Mouse (Mus musculus) frontal cortex, postnatal 10 days (tissue): Measurements from ENCODE around the gene Ppm1h.

Experiments
- DNase-seq, 2 experiments: peaks; one replicate each; pipeline ENCODE4 v3.0.0; 2022; ENCODE audit warnings: low spot score in 2 of 2, mixed read lengths in 1 of 2

Gene Ppm1h

DNA sequence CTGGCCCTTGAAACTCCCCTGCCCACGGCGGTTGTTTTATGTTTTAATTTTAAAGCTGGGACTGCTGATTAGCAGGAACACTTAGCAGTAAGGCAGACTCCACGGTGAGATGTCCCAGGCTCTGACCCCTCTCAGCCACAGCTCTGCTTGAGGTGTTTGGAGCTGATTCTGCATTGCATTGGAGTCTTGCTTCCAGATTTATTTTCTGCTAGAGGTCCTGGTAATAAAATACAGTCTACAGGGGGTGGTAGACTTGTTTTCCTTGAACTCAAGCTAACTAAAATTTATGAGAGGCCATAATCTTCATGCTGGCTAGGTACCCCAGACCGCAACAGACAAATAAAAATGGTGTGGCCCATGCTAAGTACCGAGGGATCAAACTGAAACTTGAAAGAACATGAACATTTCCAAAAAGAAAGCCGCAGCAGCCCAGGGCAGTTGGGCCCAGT is 90.4 kb downstream of the Ppm1h start:
- no peak for DNase-seq

DNA sequence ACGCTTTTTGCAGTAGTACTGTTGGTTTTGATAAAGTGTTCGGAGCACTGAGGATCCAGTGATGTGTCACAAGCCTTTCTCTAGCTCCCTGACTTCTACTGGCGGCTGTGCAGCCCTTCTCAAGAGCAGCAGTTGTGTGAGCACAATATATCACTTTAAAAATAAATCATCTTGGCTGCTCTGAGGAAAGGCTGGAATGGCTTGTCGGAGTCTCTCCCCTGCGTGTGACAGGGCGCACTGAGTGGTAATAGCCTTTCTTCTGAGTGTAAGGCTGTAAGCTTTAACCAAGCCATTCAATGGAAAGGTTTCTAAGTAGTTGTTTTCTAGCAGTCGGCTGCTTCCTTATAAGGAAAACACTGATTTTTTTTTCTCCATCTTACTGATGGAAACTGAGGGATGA is 91.8 kb downstream of the Ppm1h start:
- DNase-seq, result no peak

DNA sequence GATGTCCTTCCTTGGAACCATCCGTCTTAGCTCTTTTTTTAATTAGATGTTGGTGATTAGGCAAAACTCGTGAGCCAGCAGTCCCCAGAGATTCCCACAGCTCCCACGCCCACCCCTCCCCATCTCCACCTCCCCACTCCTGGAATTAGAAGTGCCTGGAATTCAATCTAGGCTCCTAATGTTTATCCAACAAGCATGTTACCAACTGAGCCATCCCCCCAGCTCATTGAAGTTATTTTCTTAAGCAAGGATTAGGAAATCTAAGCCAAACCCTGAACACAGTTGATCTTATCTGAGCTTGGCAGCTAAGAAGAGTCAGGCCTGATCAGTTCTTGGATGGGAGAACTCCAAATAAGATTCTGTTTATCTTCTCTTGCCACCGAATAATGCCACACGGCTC is 92.4 kb downstream of the Ppm1h start:
- DNase-seq, result no peak

DNA sequence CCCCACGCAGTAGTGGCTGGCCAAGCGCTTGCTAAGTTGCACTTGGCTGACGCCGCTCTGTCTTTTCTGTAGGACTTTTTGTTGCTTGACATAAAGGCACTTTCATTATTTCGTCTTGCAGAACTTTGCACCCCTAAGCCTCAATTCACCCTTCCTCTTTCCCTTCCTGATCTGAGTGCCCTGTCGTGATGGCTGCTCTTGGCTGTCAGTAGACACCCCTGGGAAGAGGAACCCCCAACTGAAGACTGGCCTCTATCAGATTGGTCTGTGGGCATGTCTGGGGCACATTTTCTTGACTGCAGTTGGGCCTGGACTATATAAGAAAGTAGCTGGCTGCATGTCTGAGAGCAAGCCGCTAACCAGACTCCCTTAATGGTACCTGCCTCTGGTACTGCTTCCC is 95.6 kb downstream of the Ppm1h start:
- DNase-seq, result no peak

DNA sequence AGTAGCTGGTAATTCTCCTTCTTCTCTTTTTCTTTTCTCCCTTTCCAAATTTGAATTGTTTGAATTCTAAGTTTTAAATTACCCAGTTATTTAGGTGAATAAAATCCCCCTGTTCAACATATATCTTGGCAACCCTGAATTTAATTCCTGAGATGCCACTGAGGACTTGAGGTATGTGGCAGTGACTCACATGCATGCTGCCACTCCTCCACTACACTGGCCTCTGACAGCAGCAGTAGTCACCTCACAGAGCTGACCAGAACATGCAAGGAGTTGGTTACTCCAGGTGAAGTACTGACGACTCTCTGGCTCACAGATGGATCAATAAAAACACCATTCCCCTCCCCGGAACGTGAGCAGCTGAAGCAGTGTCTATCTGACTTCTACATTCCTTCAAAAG is 98.9 kb downstream of the Ppm1h start:
- DNase-seq, result no peak

DNA sequence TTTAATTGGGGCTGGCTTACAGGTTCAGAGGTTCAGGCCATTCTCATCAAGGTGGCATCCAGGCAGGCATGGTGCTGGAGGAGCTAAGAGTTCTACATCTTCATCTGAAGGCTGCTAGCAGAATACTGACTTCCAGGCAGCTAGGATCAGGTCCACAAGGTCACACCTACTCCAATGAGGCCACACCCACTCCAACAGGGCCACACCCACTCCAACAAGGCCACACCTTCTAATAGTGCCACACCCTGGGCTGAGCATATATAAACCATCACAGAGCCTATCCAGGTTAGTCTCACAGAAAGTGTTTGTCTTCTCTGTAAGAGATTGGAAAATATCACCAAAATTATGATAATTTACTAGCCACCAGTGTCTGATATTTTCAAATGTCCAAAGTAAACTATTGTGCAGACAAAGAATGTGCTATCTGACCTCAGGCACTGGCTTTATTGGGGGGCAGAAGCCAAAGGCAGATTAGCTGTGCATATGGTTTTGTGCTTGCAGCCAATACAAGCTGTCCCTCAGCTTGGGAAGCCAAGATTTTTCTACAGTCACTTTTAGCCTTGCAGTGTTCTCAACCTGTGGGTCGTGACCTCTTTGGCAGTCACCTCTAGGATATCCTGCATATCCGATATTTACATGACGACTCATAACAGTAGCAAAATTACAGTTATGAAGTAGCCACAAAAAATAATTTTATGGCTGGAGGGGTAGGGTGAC is 99.5 kb downstream of the Ppm1h start:
- no peak for DNase-seq

DNA sequence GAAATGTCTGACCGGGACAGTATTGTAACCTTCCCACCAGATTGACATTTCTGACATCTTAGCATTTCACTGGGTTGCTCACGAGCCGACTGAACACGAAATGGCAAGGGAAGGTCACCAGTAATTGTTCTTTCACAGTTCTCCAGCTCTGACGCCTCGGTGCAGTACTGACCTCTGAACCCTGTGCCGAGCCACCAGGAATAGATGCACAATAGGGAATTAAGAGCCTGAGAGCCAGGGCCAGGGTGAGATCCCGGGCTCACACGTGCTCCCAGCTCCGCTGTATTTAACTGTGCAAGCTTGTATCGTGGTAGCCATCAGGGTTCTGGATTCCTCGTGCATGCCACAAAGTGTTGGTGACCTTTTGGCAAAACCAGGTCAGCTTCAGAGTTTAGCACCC is 100.8 kb downstream of the Ppm1h start:
- no peak for DNase-seq

DNA sequence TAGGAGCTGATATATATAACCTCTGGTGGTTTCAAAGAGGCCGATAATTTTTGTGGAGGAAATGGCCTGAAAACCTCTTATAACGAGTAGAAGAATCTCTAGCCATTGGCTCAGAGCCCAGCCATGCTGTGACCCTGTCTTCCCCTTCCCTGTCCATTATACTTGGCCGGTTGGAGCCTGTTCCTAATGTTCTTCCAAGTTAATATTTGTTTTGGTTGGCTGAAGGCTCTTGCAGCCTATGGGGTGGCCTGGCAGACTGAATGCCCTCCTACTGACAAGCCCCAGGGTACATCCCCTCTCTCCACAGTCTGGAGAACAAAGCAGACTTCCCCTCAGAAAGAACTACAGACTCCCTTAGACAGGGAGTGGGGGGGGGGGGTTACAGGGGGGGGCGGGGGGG is 104.2 kb downstream of the Ppm1h start:
- no peak for DNase-seq

DNA sequence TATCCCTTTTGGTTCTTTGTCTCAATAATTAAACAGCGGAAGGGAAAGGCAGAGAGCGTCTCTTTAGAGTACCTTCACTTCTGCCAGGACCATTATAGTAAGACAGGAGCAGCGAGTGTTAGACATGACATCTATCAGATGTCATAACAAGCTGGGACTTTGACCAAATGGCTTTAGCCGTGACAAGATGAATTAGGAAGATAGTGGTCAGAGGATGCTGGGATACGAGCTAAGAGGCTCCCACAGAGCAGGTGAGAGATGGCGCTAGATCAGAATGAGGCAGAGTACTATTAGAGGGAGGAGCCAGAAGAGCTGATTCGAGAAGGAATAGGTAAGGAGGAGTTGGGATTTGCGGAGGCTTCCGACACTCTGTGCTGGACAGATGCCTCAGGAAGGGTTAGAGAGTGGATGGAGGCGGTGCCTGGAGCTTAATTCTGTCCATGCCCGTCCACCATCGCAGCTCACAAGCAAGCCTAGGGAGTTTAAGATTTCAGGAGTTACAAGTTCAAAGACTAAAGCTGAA is 111.1 kb downstream of the Ppm1h start:
- no peak for DNase-seq

DNA sequence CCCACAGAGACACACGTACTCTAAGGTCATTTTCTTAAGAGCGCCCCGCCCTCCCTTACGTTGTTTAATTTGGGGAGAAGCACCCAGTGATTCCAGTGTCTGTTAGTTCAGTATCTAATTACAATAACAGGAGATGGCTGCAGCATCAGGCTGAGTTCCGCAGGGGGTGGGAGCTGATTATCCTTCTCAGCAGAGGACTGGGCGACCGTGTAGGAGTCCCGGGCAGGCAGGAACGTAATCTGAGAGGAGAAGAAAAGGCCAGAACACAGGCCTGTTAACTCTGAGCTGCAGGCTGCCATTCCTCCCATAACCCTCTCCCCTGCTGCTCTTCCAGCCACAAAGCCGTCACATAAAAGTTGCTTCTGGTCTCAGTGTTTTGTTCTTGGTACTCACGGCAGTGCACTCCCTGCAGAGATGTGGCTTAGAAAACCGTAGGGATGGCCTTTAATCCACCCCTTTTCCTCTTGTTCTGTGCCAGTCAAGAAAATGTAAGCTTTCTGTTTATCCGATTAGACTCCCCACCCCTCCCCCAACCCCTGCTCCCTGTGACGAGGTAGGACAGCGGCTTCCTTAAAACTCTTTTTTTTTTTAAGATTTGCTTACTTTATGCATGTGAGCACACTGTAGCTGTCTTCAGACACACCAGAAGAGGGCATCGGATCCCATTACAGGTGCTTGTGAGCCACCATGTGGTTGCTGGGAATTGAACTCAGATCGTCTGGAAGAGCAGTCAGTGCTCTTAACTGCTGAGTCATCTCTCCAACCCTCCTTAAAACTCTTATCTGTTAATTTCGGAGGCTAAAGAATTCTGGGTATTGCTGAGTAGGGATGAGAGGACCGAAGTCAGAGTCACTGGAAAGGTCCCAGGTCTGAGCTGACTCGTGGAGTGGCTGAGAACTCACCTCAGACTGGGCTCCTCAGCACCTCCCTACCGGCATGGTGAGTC is 113.7 kb downstream of the Ppm1h start:
- DNase-seq, result no peak

DNA sequence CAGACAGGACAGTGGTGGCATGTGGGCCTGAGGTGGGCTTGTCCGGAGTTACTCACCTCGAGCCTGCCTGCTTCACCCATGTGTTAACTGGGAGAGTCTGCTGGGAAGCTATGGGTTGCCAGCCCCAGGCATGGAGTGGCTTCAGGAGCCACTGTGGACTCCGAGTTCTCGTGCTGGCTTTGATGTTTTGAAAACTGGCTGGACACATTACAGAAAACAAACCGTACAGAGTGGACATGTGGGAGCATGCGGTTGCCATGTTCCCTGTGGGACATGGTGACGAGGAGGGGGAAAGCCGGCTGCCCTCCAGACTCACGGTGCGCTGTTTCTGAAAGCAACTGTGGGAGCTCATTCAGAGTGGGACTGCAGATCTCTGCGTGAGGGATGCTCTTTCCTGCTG is 114.6 kb downstream of the Ppm1h start:
- DNase-seq, result no peak

DNA sequence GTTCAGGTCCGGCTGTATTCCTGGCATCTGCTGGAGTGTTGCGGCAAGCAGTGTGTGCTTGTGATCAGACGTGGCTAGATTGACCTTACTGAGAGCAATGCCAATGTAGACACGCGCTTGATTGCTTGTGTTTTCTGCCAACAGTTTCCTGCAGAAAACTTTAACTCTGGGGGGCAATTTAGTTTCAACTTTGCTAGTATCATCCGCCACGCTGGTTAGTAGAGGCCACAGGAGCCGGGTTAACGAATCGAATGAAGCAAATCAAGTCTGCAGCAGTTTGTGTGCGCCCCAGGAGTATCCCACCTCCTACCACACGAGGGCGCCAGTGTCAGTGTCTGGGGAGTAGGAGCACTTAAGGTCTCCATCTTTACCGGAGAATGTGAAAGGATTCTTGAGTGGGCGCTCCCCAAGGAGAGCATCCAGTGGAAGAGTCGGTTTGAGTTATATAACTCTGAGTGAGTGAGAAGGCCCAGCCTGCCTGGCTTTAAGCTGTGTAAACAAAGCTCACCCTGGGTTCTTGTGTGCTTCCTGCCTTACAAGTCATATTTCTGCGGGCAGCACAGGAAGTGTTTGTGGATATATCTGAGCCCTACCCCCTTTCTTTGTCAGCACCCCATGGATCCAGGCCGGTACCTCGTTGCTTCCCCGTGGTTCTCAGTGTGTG is 115.8 kb downstream of the Ppm1h start:
- DNase-seq, result peak; percentile 44 to 64

DNA sequence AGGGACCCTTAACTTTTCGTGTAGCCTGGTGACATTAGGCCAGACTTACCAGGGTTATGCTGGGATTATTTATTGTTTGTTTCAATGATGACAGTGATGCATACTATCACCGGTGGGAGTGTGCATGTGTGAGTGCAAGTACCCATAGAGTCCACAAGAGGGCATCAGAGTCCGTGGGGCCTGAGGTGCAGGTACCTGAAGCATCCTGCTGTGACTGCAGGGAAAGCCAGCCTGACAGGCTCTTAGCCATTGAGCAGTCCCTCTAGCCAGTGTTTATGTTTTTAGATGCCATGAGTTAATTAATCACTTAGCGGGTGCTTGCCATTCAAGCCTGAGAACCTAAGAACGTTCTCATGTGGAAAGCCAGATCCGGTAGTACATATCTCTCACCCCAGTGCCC is 119.4 kb downstream of the Ppm1h start:
- DNase-seq, result no peak

DNA sequence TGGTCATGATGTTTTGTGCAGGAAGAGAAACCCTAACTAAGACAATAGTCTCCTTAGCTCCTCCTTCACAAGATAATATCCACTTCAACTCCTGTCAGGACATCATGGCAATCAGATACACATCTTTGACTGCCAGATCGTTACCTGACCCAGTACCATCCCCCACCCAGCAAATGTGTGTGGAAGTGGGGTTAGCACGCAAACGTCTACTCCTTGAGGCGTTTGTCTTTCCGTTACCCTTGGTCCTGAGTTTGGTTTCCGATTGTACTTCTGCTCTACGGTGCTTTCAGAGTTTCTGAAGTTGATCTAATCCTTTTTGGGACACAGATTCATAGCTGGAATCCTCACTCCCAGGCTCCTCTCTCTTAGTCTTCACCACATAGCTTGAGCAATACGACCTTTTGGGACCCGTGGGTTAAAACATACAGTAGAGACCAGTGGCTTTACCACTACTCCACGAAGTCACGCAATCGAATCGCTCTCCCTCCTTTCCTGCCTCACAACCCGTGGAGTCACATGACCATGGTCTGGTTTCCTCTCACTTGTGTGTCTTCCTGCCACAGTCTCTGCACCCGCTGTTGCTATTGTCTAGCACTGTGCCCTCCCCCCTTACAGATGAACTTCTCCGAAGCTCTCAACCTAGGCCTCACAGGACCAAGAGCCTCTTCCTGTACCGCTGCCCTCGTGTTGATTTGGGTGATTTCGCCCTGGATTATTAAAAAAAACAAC is 121.6 kb downstream of the Ppm1h start:
- no peak for DNase-seq

DNA sequence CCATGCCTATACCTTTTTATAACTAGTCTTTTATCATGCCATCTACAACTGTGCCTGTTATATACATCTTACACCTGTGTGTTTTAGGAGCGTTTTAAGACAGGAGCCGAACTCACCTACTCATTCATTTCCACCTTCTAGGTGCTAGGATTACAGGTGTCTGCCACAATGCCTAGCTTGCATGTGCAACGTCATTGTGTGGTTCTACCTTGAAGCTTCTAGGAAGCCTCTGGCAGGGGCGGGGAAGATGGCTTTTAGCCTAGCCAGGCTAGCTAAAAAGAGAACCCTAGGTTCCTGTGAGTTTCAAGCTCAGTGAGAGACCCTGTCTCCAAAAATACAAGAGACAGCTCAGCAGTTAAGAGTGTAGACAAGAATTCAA is 122.2 kb downstream of the Ppm1h start:
- DNase-seq, result no peak

DNA sequence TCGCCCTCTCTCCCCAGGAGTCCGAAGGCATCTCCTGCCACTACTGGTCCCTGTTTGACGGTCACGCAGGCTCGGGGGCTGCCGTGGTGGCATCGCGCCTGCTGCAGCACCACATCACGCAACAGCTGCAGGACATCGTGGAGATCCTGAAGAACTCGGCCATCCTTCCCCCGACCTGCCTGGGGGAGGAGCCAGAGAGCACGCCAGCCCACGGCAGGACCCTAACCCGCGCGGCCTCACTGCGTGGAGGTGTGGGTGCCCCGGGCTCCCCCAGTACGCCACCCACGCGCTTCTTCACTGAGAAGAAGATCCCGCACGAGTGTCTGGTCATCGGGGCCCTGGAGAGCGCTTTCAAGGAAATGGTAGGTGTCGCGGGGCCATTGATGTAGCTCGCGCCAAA is 123.7 kb downstream of the Ppm1h start:
- DNase-seq, result no peak

DNA sequence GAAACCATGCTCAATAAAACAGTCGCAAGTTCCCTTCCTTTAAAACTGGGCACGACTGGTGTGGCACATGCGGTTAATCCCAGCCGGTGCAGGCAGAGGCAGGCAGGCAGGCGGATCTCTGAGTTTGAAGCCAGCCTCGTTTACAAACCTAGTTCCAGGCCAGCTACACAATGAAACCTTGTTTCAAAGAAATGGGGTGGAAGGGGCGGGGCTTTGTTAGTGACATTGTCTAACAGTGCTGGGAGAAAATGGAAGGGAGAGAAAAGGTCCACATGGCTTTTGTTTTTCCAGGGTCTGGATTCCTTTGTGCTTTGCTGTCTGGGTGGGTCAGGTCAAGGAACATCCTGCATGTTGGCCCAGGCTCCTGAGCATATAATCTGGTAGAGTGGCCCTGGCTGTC is 124.3 kb downstream of the Ppm1h start:
- DNase-seq, result no peak

DNA sequence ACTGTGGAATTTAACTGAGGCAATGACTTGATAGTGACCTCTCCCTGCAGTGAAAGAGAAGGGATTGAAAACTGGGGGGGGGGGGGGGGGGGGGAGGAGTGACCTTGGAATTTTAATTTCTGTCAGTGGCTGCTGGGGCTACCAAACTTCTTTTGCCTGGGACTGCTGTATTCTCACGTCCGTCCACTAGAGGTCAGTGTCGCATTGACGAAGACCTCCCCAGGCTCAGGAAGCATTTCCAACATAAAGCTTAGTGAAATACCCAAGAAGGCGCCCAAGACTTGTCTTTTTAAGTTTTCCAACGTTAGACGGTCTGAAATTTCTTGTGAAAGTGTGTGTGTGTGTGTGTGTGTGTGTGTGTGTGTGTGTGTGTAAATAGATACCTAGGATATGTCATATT is 125.3 kb downstream of the Ppm1h start:
- peak in 1 of 2 experiments; percentile 68 for DNase-seq

DNA sequence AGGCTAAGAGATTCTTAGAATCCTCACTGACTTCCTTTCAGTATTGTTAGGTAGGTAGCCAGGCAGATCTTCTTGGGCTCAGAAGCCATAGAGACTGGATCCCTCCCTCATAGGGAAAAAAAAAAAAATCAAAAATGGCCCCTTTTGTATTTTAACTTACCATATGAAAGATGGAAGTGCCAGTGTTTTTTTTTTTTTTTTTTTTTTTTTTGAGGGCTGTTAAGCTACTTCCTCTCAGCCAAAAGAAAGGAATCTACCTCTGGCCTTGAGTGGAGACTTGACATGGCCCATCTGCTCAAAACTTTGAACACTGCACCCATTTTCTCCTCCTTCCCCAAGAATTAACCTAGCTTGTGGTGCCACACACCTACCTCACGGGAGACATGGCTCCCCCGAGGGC is 127.3 kb downstream of the Ppm1h start:
- no peak for DNase-seq

DNA sequence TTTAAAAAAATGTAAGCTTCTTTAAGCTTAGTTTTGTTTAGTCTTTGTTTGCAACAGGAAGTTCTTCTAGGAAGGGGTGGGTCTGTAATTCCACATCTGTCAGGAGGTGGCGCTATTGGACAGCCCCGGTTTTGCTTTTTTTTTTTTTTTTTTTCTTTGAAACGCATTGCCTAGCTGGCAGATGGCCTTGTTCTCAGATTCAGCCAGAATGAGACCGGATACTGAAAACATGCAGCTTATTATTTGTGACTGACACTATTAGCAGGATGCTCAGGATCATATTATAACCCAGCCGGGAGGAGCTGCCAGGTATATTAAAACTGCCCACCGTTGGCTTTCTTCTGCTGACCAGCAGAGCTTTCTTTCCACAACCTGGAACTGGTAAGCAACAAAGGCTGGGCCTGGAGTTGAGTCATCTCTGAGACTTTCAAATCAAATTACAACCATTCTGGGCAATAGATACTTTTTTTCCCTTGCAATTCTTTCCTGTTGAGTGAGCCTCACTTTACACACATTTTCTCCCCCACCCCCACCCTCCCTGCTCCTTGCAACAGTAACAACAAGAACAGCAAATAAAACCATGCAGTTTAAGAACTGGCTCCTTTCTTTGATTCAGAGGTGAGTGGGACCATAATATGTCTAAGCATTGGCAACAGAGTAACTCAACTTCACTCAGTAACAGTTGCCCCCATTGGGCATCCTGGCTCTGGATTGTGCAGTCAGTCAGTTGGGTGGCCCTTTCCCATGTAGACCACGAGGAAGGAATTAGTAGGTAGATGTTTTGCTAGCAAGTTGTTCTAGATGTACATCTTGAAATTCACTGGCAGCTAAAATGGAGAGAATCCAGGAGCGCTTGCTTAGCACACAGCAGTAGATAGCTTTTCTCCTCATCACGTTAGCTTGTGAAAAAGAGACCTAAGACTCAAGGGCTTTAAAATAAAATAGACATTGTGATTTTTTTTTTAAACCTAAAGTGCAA is 128.9 kb downstream of the Ppm1h start:
- peak in 1 of 2 experiments; percentile 69 for DNase-seq
